Mouse (Mus musculus) liver, embryonic 14.5 days (tissue): ENCODE measurements around the gene Amz1.

Experiments
- CTCF ChIP-seq: IDR thresholded peaks from 2 replicates; pipeline ENCODE4 v1.5.1; 2016; ENCODE audit warnings: antibody characterized with exemption, low read depth, control low read depth
- EP300 ChIP-seq: IDR thresholded peaks from 2 replicates; pipeline ENCODE4 v1.6.1; 2016; ENCODE audit warnings: antibody characterized with exemption, low read depth

DNA sequence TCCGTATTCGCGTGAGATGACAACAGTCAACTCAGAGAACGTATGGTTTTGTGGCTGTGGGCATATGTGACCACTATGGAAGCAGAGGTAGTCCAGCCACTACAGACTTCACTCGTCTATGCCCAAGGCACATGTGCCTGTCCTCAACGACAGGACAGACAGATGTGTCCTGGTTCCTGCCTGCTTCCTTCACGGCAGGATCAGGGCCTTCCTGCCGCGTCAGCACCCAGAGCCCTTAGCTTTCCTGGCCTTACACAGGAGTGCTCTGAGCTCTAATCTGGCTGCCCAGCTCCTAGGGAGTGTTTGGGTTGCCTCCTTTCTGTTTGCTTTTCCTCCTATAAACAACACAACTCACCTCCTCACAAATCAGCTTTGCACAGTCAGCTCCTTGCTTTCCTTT lies 53.0 kb downstream of the Amz1 start:
- no peak for TF ChIP-seq EP300
- no peak for TF ChIP-seq CTCF
